Mouse (Mus musculus) thymus, postnatal 4 days (tissue): ENCODE measurements at regions not wholly inside any gene's neighbourhood (a gene's known extent, or its start where the extent isn't known, plus 50 kb on each side); places are given as distances from the start of the nearest gene placed in this dataset.

ENCODE experiments used
- DNase-seq: peaks from one replicate; pipeline ENCODE4 v3.0.0; 2021

DNA sequence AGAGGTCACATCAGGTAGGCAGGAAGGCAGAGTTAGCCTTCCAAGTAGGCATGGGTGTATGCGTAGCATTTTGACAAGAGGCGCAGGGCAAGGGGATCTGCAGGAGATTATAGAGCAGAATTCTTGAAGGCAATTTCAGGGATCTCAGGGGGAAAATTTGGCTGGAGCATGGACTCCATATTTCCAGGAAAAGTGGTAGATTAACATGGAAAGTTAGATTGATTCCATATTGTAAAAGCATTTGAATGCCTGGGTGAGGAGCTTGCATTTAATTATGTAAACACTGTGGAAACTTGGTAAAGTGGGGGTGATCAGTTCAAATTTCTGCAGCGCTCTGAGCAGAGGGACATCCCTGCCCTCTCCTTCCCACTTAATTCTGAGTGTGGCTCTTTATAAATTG is 146.7 kb downstream of the Pax3 start:
- no peak for DNase-seq

DNA sequence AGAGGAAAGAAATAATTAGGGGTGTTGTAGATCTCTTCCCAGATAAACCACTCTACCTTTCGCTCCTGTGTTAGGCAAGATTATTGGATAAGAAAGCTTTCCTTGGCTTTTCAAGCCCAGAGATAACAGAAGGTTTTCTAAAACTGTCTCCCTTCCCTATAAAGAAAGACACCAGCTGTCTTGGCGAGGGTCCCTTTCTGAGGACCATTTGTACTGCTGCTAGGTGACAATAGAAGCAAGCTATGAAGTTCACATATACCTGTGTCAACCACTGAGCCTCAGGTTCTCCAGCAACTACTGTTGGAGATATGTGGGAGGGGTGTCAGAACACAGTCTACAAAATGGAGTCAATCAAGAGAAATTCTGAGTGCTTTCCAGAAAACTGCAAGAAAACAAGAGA is 164.6 kb downstream of the Pax3 start:
- no peak for DNase-seq

DNA sequence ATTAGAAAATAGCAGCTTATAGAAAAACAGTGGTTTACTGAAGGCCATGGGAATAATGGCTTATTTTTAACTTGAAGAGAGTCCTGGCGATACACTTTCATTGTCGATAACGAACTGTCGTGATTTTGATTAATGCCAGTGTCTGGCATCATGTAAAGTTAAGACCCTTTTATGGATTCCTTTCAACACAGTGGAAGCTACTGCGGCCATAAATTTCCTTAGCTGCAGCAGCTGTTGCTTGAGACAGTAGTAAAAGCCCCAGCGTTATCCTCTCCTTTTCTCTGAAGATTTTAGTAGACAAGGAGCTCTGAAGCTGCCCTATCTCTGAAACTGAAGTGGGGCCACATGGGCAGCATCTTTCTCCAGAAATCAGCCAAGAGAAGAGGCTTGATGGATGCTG is 175.2 kb downstream of the Pax3 start:
- no peak for DNase-seq

DNA sequence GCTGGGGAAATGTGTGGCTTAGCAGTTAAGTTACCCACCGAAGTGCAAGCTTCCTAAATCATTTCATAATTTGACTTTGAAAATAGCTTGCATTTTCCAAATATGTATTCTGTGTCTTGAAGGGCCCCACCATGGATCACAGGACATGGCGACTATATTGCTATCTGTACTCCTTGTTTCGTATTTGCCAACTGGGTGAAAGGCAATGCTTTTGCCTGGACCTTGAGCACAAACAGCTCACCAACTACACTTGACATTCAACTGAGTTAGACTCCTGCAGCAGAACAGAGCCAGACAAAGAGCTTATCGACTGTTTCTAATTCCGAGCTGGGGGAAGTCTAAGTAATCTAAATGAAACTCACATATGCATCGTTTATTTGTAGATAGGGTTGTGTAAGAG is 175.9 kb downstream of the Pax3 start:
- DNase-seq = no peak

DNA sequence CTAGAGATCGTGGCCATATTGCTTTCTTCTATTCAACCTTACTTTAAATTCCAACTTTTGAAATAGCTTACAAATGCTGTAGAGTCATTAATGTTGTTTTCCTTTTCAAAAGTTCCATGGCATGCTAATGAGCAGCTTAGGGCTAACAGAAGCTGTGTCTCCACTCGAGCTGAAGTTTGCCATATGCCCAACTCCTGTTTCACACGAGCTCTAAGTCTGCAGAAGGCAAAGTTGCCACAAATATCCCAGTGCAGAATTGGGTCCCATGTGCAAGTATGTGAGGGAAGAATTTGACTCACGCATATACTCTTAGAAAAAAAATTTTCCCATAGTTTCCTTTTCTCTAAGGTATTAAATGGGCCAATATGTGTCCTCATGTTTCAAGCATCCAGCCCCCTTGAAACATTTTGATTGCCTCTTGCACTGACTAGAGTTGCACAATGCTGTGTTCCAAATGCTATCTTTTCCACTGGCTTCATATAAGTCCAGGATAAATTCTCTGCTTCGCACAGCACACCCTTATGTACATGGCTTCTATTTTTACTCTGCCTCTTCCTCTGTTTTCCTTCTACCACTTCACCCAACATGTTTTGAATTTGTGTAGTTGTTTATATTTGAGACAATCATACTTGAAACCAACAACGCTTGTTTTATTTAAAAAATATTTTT is 178.9 kb downstream of the Pax3 start:
- DNase-seq = no peak

DNA sequence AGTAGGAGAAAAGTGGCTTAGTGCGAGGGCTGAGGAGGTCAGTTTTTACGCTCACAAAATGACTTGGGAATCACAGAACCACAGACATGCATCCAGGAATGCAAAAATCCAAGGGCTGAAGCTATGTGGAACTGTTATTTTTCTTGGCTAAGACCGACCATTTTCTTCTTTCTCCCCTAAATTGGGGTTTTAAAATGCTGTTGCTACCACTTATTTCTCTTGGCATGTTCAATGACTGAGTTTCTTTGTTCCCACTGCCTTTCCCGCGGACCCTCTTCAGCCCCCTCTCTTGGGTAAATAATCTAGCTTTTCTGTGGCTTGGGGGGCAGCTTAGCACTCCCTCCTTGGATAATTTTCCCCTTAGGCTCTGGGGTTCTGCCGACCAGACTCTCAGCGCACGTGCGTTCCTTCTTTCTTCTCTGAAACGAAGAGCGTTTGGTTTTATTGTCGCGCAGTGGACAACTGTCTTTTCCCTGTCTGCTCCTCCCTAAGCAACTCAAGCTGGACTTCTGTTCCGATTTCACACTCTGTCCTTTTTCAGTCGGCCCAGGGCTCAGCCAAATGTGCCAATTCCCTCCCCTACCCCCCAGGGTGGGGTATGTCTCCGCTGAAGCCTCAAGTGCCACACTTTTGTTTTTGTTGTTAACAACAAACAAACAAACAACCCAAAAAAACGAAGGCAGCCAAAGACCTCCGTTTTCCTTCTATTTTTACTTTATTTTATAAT is 180.2 kb downstream of the Pax3 start:
- DNase-seq = no peak

DNA sequence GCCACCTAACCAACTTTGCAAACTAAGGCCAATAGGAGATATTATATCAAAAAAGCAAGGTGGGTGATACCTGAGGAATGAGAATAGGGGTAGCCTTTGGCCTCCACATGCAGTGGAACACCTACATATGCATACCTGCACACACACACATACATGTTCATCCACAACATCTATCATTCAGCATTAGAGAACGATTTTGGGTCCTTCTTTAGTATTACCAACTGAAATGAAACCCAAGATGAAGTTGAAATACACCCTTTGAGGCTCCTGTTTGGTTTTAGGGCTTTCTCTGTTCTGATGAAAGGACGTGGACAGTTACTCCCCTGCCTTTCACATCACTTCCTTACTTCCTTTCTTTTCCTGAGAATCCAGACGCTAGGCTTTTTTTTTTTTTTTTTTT is 180.9 kb downstream of the Pax3 start:
- DNase-seq = no peak

DNA sequence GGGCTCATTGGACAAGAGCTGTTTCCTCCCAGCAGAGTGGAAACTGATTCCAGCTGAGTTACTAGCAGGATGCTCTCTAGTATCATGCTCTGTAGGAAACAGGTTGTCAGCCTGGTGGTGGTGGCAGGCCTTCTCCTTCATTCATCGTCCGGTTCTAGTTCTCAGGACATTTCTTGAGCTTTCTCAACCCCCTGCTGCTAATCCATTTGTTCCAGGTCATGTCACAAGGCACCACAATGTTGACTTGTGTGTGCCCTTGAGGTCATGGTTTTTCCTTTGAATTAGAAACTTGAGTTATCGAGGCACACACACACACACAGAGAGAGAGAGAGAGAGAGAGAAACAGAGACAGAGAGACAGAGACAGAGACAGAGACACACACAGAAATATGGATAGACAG is 183.5 kb downstream of the Pax3 start:
- no peak for DNase-seq

DNA sequence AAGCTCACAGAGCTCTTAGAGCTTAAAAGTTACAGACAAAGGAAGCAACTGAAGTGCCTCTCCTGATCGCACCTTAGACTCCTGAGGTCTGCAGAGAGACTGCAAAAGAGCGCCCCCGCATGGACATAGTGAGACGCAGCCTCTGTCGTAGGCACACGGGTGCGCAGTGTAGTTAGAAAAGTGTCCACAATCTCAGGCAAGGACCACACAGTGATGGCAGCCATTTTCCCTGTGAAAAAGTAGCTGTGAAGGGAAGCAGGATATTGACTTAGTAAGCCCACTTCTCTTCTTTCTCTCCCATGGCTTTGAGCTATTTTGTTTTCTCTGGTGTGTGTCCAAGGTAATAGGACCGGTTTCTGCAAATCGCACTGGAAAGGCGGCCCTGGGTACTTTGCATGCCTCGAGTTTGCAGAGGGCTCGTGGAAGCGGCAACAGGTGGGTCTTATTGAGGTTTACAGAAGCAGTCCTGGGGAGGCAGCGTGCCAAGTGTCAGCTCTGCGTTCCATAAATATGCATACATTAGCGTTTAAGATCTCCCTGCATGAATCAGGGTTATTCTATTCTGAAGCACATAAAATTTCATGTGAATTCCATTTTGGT is 188.0 kb downstream of the Pax3 start:
- DNase-seq = peak; percentile 20

DNA sequence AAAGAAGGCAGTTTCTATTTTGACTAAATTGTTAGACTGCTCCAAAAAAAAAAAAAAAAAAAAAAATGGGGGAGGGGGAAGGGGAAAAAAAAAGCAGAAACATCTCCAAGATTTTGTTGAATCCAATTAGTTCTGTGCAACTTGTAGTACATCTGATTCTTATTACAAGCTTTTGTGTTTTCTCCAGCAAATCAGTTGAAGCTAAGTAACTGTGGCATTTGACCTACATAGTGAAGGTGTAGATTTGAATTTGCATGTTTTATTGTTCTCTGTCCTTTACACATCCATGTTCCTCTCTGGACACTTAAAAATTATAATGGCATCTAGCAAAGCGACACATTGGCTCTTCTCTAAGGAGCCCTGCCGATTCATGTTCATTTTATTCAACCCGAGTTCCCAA is 192.6 kb downstream of the Pax3 start:
- no peak for DNase-seq

DNA sequence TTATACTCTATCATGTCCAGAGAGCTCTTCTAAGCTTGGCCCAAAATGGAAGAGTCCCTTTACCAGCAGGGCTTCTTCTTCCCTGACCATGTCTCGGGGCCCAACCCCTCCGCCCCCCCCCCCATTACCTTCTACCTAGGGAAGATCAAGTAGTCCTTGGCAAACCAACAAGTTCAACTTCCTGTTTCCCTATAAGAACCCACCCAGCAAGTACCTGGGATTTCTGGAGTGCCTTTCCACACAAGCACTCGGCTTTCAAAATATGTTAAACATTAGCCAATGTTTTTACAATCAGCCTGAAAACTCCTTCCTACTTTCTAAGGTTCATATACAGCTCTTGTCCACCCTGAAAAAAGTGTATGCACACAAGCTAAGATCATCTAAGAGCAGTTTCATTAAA is 198.2 kb downstream of the Pax3 start:
- DNase-seq = no peak

DNA sequence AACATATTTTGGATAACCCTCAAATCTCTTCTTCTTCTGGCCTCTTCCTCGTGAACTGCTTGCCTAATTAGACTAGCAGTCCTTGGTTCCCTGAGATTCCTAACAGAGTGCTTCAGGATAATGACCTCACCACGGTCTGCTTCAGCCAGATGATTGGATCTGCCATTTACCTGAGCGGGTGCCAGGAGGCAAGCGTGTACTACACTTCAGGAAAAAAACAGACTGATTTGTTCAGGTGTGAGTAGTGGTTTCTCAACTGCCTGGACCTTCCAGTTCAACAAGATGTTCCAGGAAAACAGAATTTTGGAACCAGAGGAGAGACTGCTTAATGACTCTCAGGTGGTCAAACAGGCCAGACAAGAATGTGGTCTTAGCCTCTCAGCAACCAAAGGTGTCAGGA is 215.4 kb downstream of the Pax3 start:
- no peak for DNase-seq

DNA sequence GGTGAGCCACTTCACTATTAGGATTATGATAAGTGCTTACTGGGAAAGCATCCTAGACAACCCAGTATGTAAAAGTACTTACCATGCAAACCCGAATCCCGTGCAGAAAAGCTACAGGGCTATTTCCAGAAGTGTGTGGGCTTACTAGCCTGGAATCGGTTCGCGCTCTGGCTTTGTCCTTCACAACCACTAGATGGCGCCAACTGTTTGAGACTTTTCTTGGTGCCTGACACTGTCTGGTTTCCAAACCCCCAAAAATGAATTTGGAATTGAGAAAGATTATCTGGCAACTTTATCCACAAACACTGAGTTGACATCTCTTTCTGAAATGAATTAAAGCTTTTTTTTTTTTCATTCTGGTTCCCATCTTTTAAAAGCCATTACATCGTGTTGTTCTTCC is 218.2 kb downstream of the Pax3 start:
- DNase-seq = peak; percentile 43

DNA sequence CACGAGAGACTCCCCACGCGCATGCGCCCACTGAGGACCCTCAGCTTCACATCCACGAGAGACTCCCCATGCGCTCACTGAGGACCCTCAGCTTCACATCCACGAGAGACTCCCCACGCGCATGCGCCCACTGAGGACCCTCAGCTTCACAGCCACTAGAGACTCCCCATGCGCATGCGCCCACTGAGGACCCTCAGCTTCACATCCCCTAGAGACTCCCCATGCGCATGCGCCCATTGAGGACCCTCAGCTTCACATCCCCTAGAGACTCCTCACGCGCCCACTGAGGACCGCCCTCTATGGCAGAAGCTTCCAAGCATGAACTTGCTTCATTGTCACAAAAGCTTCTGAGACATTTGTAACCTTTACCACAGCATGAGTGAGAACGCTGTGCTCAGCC is 221.0 kb downstream of the Pax3 start:
- DNase-seq = no peak

DNA sequence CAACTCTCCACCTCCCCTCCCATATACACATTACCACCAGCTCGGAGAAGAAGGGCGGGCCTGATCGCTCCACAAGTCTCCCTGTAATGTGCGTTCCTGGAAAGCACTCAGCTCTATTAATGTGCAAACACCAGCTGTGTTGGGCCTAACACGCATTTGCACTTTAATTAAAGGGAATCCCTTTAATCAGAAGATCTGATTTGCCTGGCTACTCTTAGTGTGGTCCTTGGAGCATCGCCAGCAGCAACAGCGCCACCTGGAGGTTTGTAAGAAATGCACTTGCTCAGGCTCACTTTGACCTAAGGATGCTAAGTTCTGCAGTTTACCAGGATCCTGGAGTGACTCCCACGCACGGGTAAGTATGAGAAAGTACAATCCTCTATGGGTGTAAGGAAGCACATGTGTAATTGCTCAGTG is 224.6 kb downstream of the Pax3 start:
- peak; percentile 19 for DNase-seq

DNA sequence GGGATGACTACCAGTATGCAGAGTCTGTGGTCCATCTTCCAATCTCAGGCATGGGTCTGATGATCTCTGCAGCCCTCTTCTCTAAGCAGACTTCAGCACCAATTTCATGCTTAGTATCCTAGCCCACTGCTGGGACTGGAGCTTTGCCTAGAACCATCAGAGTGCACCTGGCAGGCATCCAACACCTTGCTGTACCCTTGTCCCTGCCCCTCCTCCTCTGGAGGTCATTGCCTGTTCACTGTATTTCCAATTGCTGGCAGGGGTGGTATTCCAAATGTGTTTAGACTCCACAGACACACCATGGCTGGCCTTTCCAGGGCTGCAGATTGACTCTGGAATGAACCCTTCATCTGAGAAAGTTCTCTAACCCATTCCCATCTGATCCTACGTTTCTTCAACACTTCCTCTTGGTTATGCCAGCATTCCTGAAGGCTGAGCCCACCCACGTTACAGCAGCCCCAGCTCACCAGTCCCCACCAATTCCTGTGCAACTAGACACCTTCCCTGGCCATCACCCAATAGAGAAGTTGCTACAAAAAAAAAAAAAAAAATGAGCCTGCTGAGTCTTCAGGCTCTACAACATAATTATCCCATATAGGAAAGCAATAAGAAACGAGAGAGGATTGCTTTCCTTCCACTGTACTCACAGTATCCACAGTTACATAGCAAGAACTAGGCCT is 232.1 kb downstream of the Pax3 start:
- no peak for DNase-seq

DNA sequence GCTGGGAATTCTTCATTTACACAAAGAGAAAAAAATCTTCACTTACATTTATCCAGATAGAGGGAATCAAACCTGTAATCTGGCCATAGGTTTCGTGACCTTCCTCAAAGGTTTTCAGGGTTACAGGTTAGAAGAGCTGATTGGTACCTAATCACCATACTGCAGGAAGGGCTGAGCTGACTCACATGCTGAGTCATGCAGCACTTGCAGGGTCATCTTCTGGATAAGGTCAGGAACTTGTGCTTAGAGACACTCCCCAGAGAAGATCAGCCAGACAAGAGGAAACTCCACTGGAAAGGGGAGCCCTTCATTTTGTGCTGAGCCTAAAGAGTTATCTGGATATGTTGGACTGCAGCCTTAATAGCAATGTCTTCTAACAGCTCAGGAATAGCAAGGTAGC is 237.6 kb downstream of the Pax3 start:
- no peak for DNase-seq

DNA sequence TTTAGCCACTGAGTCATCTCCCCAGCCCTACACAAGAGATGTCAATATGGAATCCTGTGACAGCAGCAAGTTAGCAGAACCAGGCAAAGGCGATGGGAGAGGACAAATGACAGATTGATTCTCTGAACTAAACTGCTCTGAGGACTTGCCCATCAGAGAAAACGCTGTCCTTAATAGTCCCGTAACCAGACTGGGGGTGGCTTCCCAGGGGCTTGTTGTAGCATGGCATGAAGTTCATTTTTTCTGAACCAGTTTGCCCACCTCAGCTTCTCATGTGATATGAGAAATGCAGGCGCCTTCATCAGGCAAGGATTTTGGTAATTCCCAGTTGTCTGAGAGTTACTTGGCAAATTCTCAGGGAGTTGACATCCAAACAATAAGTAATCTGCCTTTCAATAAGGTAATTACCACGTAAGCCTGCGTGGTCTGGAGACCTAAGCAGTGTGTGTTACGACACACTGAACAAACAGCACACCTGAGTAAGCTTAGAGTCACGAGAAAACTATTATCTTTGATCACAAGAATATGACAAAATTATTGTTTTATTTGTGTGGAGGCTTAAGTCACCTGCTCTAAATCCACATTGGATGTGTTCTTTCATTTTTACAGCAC is 239.7 kb downstream of the Pax3 start:
- DNase-seq = no peak

DNA sequence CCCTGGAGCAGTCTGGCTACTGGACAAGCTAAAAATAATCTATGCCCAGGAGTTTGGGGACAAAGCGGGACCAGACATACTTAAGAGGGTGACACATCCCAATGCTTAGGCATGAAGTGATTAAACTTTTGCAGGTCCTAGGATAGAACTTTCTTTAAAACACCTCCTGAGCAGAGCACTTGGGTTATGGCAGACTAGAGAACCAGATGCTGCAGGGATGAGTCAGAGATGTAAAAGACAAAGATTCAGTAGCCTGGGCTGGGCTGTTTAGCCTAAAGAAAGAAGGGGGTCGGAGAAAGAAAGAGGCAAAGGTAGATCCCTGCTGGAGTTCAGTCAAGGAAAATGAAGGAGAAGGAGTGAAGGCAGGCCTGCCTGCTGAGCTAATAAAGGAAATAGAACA is 249.0 kb downstream of the Pax3 start:
- no peak for DNase-seq

DNA sequence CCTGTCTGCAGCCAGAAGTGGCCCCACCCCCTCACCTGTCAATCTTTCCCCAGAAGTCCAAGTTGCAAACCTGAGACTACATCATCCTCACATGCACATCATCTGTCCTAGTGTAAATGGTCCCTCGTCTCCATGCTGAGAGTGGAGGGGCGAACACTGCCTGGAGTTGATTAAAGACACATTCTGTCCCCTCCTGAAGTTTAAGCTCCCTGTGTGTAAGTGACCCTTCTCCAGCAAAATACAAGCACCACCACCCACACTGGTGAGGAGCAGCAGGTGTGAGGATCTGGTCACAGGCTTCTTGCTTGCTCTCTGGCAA is 252.6 kb downstream of the Pax3 start:
- no peak for DNase-seq

DNA sequence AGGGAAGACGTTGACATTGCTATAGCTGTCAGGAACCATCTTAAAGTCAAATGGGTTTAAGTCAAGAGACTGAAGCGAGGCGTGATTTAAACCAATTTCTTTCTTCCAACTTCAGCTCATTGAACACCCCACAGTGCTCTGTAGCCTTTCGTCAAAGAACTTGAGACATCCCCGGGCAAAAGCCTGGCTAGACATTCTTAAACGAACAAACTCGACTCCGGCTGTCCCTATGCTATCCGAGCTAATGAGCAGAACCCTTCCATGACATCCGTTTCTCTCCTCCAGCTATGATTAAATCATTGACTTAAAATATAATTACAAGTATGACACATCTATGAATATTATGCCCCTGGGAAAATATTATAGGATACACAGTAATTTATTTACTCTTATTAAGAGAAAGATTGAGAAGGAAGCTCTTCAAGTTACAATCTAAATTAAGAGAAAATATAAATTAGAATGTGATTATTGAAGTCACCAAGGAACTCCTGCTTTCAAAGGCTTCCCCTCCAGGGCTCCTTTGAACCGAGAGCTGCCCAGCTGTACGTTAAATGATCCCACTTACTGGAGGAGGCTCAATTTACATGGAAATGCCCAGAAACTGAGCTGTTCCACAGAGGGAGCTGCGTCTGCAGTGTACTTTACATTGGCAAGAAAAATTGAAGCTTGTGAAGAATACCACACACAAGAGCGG is 253.2 kb downstream of the Pax3 start:
- DNase-seq = no peak

DNA sequence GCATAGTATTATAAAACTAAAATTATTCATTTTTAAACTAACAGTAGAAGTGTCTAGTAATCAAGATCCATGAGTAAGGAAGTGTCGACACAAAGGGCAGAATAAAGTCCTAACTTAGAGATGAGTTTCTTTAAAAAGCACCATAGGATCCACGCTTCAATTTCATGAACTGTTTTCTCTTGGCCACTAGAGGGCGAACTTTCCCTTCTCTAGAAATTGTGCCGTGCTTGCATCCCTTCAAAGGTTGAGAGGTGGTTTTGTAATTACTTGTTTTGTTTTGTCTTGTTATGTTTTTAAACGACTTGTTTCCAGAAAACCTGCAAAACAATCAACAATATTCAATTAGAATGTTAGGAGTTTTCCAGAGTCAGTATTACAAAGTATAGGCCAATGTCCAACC is 253.8 kb downstream of the Pax3 start:
- no peak for DNase-seq
